Mouse (Mus musculus): ENCODE results near the gene Akr1b3. TPM values are rescaled to one million over a fixed set of nuclear protein-coding genes. Genes with fewer than 3 reads are reported as not detected.
A peak's percentile ranks its signal among the peaks of the same experiment; 100 is the strongest.

Akr1b3 gene
- polyA plus RNA-seq, 1 experiment from 2014 or later: 132 TPM

DNA sequence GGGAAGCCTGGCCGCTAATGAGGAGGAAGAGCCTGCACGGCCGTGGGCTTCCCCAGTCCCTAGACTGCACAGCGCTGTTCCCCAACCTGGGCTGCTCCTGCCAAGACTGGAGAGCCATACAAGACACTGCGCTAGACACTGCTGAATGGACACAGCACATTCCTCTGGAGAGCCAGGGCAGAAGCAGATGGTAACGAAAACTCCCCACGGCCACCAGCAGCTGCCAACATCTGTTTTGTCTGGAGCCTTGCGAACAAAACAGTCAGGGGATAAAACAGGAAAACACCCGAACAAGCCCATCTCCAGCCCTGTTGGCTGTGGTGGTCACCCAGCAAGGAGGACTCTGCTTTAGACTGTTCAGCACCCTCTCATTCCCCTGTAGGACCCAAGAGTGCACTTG lies 3.9 kb downstream of the Akr1b3 start:
- H3K4me3 ChIP-seq: no peak overlapping the region
- no peaks in the 10 kb centered on the region for H3K9me3 ChIP-seq
- peaks cover 9% of the 10 kb centered on the region for H3K4me1 ChIP-seq
- no peak for ATAC-seq (ENCODE audit: low FRiP score, low read depth)
- no peak overlapping the region for H3K9ac ChIP-seq
- WGBS: 81% methylated on average over 9 of the region's 9 CpGs
- H3K27me3 ChIP-seq (replicated peaks): no peaks in the 10 kb centered on the region
- peaks cover 24% of the 10 kb centered on the region for H3K36me3 ChIP-seq
- H3K4me2 ChIP-seq (replicated peaks): no peak overlapping the region
- no peak overlapping the region for H3K27ac ChIP-seq

DNA sequence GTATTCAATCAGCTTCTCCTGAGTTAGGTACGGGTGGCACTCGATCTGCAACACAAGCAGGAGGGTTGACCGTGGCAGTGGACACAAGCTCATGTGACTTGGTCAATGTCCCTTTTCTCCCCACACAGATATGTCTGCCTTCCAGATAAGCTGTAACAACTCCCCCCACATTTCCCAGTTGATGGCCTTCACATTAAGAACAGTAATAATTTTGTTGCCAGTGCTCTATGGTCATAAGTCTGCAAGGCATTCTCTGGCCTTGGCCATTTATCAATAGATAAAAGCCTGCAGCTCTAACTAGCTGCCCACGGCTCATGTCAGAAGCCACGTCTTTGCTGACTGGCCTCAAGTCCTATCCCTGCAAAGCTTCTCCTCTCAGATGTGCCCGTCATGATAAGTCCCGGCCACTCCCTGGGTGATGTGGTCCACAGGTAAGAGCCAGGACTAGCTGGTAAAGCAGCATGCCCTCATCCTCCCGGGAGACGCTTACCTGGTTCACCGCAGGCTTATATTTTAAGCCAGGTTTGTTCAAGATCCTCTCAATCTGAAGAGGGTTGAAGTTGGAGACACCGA lies 7.2 kb downstream of the Akr1b3 start:
- no peak overlapping the region for H3K4me2 ChIP-seq (replicated peaks)
- ATAC-seq (ENCODE audit: low FRiP score, low read depth): no peak
- H3K4me1 ChIP-seq: no peaks in the 10 kb centered on the region
- H3K4me3 ChIP-seq: no peak overlapping the region
- 95% methylated on average over 11 of the region's 11 CpGs for WGBS
- H3K27ac ChIP-seq: no peak overlapping the region
- H3K36me3 ChIP-seq: peaks cover 35% of the 10 kb centered on the region
- H3K9me3 ChIP-seq: no peaks in the 10 kb centered on the region
- H3K9ac ChIP-seq: no peak overlapping the region
- no peaks in the 10 kb centered on the region for H3K27me3 ChIP-seq (replicated peaks)

DNA sequence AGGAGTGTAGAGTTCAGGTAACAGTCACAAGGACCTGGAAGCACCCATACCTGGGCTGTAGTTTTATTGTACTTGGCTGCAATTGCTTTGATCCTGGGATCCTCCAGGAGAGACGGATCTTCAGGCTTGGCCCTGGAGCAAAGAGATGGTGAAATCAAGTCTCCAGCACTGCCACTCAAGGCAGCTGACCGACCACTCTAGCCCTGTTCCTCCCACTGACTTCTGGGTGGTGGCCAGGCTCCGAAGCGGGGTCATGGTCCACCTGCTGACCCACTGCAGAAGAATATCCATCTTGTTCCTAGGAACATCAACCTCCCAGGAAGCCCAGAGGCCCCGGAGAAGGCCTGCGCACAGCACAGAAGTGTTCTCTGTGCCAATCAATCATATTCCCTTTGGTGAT lies 7.8 kb downstream of the Akr1b3 start:
- WGBS: 93% methylated on average over 6 of the region's 6 CpGs
- H3K27me3 ChIP-seq (replicated peaks): no peaks in the 10 kb centered on the region
- H3K27ac ChIP-seq: no peak overlapping the region
- no peak overlapping the region for H3K9ac ChIP-seq
- H3K36me3 ChIP-seq: peaks cover 35% of the 10 kb centered on the region
- no peaks in the 10 kb centered on the region for H3K9me3 ChIP-seq
- no peaks in the 10 kb centered on the region for H3K4me1 ChIP-seq
- H3K4me3 ChIP-seq: no peak overlapping the region
- ATAC-seq (ENCODE audit: low FRiP score, low read depth): no peak
- no peak overlapping the region for H3K4me2 ChIP-seq (replicated peaks)

DNA sequence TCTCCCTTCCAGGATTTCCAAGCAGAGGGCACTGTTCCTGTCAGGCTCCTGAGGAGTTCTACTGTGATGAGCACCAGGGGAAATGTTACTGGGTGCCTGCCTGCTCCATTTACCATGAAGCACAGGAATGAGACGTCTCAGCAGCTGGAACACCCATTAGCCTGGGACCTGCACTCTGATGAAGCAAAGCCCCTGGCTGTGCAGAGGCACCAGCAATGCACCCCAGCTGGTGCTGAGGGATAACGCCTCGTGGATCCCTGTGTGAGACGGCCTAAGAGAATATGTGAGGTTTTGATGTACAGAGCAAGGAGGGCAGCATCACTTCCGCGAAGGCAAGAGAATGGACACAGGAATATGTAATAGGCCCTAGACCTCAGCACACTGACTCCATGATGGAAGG lies 10.5 kb downstream of the Akr1b3 start:
- ATAC-seq (ENCODE audit: low FRiP score, low read depth): no peak
- no peaks in the 10 kb centered on the region for H3K27me3 ChIP-seq (replicated peaks)
- no peaks in the 10 kb centered on the region for H3K4me1 ChIP-seq
- H3K27ac ChIP-seq: no peak overlapping the region
- H3K9ac ChIP-seq: no peak overlapping the region
- peaks cover 39% of the 10 kb centered on the region for H3K36me3 ChIP-seq
- no peak overlapping the region for H3K4me2 ChIP-seq (replicated peaks)
- no peaks in the 10 kb centered on the region for H3K9me3 ChIP-seq
- H3K4me3 ChIP-seq: no peak overlapping the region
- 88% methylated on average over 6 of the region's 6 CpGs for WGBS

- Histone ChIP-seq H3K9ac (no peak overlapping the region), H3K9me3 (no peaks in the 10 kb centered on the region), H3K27ac (no peak overlapping the region), H3K4me1 (no peaks in the 10 kb centered on the region), H3K4me3 (no peak overlapping the region), H3K4me2 (replicated peaks) (no peak overlapping the region), H3K27me3 (replicated peaks) (no peaks in the 10 kb centered on the region), H3K36me3 (peaks cover 28% of the 10 kb centered on the region)
- no peak for ATAC-seq (ENCODE audit: low FRiP score, low read depth)
- 81% methylated on average over 10 of the region's 10 CpGs for WGBS
Measured at GRCm38 (mm10) chr6:34304675-34305241, 12.5 kb downstream of the Akr1b3 start.

DNA sequence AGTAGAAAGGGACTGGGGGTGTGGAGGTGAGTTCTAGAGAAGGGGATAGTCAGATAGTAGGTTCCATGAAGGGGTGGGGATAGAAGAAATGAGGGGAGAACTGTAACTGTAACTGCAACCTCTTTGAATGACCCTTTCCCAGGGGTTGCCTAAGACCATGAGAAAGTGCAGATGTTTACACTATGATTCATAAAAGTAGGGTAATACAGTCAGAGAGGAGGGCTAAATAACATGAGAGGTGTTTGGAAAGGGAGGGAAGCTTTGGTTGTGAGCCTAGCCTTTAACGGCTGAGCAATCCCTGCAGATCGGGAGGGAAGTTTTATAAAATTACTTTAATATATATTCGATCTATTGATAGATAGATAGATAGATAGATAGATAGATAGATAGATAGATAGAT lies 20.2 kb downstream of the Akr1b3 start:
- no peak overlapping the region for H3K27ac ChIP-seq
- no peak overlapping the region for H3K4me2 ChIP-seq (replicated peaks)

GRCm38 (mm10) chr6:34295437-34295836 lies 21.8 kb downstream of the Akr1b3 start:
- Histone ChIP-seq H3K9me3 (no peaks in the 10 kb centered on the region), H3K4me3 (no peak overlapping the region), H3K36me3 (no peaks in the 10 kb centered on the region), H3K27ac (no peak overlapping the region), H3K27me3 (replicated peaks) (no peaks in the 10 kb centered on the region), H3K4me2 (replicated peaks) (no peak overlapping the region), H3K9ac (no peak overlapping the region), H3K4me1 (no peaks in the 10 kb centered on the region)
- no peak for ATAC-seq (ENCODE audit: low FRiP score, low read depth)
- 93% methylated on average over 9 of the region's 9 CpGs for WGBS

More for the DNA sequence above, 20.2 kb downstream of the Akr1b3 start:
- ATAC-seq (ENCODE audit: low FRiP score, low read depth): no peak
- H3K4me1 ChIP-seq: no peaks in the 10 kb centered on the region
- no peaks in the 10 kb centered on the region for H3K36me3 ChIP-seq
- no peaks in the 10 kb centered on the region for H3K27me3 ChIP-seq (replicated peaks)
- no peaks in the 10 kb centered on the region for H3K9me3 ChIP-seq
- H3K4me3 ChIP-seq: no peak overlapping the region
- no peak overlapping the region for H3K9ac ChIP-seq
- 94% methylated on average over 3 of the region's 3 CpGs for WGBS

DNA sequence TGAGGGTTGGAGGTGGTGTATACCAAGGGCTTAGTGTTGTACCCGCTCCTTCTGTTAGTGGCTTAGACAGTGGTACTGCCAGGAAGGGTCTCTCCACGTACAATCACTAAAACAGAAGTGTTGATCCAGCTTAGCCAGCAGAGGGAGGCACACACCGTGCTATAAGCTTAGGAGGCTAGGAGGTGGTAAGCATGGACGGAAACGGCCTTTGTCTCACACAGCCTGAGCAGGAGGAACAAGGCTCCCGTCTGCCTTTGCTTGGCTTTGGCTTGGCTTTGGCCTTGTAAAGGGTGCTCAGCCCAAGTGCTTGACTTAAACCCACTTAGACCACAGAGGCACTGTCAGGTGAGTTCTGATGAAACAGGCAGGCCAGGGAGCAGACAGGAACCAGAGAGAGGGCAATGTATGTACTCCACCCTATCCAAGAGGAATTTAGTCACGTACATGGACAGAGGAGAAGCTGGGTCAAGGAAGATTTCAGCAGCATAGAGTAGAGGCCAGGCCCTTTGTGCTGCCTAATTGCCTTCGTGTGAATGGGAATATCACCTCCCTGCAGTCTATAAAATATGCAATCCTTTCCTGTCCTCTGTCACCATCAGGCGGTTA lies 24.3 kb downstream of the Akr1b3 start:
- 33% methylated on average over 9 of the region's 9 CpGs for WGBS
- no peak overlapping the region for H3K4me2 ChIP-seq (replicated peaks)

DNA sequence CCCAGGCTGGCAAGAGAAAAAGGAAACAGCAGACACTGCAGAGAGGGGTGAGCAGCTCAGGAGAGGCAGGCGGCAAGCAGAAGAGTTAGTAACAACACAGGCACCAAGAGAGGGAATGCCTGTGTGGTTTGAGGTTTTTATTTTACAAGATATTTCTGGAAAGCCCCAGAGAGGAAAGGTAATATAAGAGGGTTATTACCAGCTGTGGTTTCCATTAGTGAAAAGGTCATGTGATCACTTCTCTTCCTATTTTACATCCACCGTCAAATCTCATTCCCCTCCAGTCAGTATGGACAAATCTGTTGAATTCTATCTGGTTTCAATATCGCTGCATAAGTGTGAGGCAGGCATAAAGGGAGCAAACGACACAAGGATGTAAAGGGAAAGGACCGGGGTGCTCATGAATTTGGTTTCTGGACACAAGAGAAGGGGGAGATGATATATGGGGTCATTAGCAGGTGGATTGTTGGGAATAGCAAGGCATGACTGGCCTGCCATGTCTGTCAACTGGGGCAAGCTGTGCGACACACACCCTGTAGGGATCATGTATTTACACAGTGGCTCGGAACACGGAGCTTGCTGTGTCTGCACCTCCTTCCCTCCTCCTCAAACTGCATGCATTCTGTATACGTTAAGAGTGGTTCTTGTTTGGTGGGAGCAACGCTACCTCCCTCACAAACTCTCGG lies 24.9 kb downstream of the Akr1b3 start:
- peak; percentile 41; the same call in 1 of the 2 replicates for ATAC-seq (ENCODE audit: low FRiP score, low read depth)
- Histone ChIP-seq H3K4me1 (no peaks in the 10 kb centered on the region), H3K4me3 (no peak overlapping the region), H3K9me3 (no peaks in the 10 kb centered on the region), H3K36me3 (no peaks in the 10 kb centered on the region), H3K9ac (no peak overlapping the region), H3K27ac (no peak overlapping the region), H3K4me2 (replicated peaks) (no peak overlapping the region), H3K27me3 (replicated peaks) (no peaks in the 10 kb centered on the region)
- WGBS: 68% methylated on average over 11 of the region's 11 CpGs

More for the DNA sequence above, 24.3 kb downstream of the Akr1b3 start:
- Histone ChIP-seq H3K9ac (no peak overlapping the region), H3K9me3 (no peaks in the 10 kb centered on the region), H3K36me3 (no peaks in the 10 kb centered on the region), H3K27me3 (replicated peaks) (no peaks in the 10 kb centered on the region), H3K4me3 (no peak overlapping the region), H3K4me1 (no peaks in the 10 kb centered on the region), H3K27ac (no peak overlapping the region)
- peak; percentile 95 for ATAC-seq (ENCODE audit: low FRiP score, low read depth)

GRCm38 (mm10) chr6:34290681-34291080 lies 26.6 kb downstream of the Akr1b3 start:
- no peak for ATAC-seq (ENCODE audit: low FRiP score, low read depth)
- Histone ChIP-seq H3K4me1 (no peaks in the 10 kb centered on the region), H3K9me3 (no peaks in the 10 kb centered on the region), H3K27ac (no peak overlapping the region), H3K9ac (no peak overlapping the region), H3K27me3 (replicated peaks) (no peaks in the 10 kb centered on the region), H3K4me2 (replicated peaks) (no peak overlapping the region), H3K36me3 (no peaks in the 10 kb centered on the region), H3K4me3 (no peak overlapping the region)
- 83% methylated on average over 8 of the region's 8 CpGs for WGBS

DNA sequence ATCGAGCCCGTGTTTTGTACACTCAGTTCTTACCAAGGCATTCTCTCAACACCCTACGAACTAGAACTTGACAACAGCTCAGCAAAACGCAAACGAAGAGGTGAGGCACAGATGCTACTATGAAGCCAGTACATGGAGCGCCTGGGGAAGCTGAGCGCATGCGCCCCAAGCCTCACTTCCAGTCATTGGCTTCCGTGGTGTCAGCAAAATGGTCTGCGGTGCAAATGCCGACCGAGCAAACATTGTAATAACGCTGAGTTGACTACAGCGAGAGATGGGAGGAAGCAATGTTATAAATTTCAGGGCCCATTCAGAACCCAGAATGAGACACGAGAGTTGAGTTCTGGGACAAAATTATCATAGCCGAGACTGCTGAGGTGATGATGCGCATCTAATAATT lies 27.2 kb downstream of the Akr1b3 start:
- Histone ChIP-seq H3K4me2 (replicated peaks) (no peak overlapping the region), H3K36me3 (no peaks in the 10 kb centered on the region), H3K27me3 (replicated peaks) (no peaks in the 10 kb centered on the region), H3K4me1 (no peaks in the 10 kb centered on the region), H3K9me3 (no peaks in the 10 kb centered on the region), H3K27ac (no peak overlapping the region), H3K4me3 (no peak overlapping the region), H3K9ac (no peak overlapping the region)
- 93% methylated on average over 17 of the region's 17 CpGs for whole genome bisulfite sequencing
- ATAC-seq (ENCODE audit: low FRiP score, low read depth): no peak

DNA sequence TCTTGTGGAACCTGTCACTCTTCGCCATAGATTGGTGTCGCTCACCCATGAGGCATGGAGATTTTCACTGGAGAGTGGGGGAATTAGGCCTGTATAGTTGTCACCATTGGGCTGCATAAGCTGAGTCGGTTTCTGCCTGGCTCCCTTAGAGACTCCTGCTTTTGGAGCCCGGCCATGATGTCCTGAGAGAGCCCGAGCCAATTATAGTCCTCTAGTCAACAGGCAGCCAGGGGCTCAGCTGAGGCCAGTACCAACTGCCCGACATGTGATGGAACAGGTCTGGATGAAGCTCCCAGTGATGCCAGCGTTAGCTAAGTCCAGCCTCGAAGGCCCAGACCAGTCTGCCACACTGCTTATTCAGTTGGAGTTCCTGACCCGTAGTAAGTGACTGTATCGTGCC lies 29.2 kb downstream of the Akr1b3 start:
- WGBS: 91% methylated on average over 10 of the region's 10 CpGs
- no peaks in the 10 kb centered on the region for H3K36me3 ChIP-seq
- no peaks in the 10 kb centered on the region for H3K27me3 ChIP-seq (replicated peaks)
- H3K4me2 ChIP-seq (replicated peaks): no peak overlapping the region
- no peak overlapping the region for H3K27ac ChIP-seq
- no peak overlapping the region for H3K9ac ChIP-seq
- no peaks in the 10 kb centered on the region for H3K4me1 ChIP-seq
- H3K4me3 ChIP-seq: no peak overlapping the region
- no peaks in the 10 kb centered on the region for H3K9me3 ChIP-seq
- no peak for ATAC-seq (ENCODE audit: low FRiP score, low read depth)
